Mouse (Mus musculus) brain, embryonic 14.5 days (tissue): ENCODE results near the gene Ipo11. TPM values are rescaled to one million over a fixed set of nuclear protein-coding genes. Genes with fewer than 3 reads are reported as not detected.

Experiments used
- DNase-seq: peaks from one replicate; pipeline ENCODE4 v3.0.0-alpha.2; 2011; ENCODE audit warnings: low read depth
- CTCF ChIP-seq: fragments of 200-500 bp; IDR thresholded peaks from 2 replicates; pipeline ENCODE4 v1.5.1; 2012; ENCODE audit warnings: inconsistent platforms, mild to moderate bottlenecking, moderate library complexity, borderline replicate concordance; ENCODE audit not compliant: insufficient read depth, insufficient read length; ENCODE audit errors: extremely low read depth
- POLR2A ChIP-seq: fragments of 200-500 bp; IDR thresholded peaks from 2 replicates; pipeline ENCODE4 v1.6.1; 2012; ENCODE audit warnings: mild to moderate bottlenecking, inconsistent platforms, borderline replicate concordance; ENCODE audit not compliant: poor library complexity, insufficient read depth, insufficient read length, severe bottlenecking; ENCODE audit errors: extremely low read depth
- polyA plus RNA-seq: library from polyadenylated mRNA; depleted of rRNA; stranded (reverse); fragments of >200 nt; gene quantifications from 2 replicates; pipeline ENCODE4 v1.2.3, GENCODE M21; 2012

The Ipo11 gene
- polyA plus RNA-seq, 1 experiment = 39.7 TPM

DNA sequence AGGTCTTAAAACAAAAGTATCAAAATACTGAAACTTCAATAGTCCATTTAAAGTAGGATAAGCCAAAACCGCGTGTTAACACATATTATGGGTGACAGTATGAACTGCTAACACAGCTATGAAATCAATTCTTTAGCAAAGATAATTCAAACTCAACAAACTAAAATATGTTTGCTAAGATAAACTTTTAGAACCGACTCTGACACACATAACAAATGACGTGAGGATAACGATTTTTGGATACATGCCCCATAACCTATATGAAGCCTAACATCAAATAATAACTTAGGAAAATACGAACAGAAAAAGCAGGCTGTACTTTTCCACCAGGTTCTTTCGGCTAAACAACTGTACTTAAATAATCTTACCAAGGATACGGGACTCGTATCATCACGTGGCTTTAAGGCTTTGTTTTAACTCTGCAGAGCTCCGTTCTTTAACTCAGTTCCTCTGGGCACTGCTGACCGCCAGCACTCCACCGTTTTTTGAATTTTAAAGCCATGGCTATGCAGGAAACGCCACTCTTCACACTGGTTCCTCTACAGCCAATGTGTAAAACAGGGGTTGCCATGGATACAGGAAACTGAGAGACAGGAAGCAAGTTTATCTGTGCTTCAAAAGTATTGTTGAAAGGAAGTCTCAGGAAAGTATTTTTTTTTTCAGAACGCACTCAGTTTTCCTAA, 100.8 kb downstream of the Ipo11 start:
- TF ChIP-seq CTCF = no peak
- peak; percentile 60 for DNase-seq

DNA sequence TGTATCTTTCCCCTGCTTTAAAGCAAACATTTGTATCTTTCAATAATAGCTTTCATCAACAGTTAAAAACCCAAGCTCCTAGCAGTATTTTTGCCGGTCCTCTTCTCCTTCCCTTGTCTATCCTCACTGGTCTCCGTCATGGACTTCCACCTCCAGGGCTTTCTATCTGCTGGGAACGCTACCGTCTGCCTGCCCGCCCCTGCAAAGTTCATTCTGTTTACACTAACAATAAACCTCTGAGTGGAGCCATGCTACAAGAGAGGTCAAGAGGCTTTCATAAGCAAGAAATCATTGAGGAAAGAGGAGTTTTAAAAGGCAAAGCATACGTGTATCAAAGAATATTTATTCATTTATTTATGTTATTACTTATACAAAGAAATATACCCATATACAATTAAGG, 106.7 kb downstream of the Ipo11 start:
- TF ChIP-seq CTCF (no peak), POLR2A (no peak)
- no peak for DNase-seq

DNA sequence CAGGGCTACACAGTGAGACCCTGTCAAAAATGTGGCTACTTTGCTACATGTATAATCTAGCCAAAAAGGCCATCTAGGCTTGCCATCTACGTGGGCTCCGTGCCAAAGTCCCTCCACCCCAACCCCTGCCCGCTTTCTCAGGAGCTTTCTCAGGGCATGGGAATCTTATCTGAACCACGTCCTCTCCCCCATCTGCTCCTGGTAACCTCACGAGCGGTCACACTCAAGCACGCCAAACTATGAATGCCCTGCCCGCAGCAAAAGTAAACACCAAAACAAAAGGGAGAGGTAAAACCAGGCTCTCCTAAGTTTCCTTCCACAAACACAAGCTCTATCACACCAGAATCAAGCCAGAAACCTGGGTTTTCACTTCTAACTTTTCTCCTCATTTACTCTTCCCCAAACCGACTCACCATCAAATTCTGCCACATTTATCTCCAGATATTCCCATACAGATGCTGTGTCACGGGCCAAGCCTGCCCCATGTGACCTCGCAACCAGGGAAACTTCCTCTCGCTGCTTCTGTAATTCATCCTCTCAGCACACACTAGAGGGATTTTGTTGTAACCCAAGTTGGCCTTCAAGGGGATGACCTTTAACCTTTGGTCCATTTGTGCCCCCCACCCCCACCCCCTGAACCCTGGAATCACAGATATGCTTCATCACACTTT, 107.3 kb downstream of the Ipo11 start:
- no peak for DNase-seq
- TF ChIP-seq CTCF (no peak), POLR2A (no peak)

DNA sequence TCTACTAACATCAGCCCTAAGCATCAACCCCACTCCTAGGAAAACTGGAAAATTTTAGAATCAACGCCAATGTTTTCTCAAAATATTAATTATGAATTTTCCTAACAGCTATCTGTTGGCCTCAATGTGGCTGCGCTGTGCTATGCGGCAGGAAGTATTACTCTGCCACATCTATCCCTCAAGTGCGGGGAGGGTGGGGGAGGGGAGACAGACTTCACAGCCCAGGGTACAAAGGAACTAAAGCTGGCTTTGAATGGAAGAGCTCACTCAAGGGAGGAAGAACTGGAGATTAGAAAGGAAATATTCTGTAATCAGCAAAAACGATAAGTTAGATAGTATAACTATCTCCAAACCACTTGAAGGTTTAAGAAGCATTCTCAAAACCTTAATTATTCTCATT, 111.1 kb downstream of the Ipo11 start:
- TF ChIP-seq CTCF (no peak), POLR2A (no peak)
- peak; percentile 27 for DNase-seq

DNA sequence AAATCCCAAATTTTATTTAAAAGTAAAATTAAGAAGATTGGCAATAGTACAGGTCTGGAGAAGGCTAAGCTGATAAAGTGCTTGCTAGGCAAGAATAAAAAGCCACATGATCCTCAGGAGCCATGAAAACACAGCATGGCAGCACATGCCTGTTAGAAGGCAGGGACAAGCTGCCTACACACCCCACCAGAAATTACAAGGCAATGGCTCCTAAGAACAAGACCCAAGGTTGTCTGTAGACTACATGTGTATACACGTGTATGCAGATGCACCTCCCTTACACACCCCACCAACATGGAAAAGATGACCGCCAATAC, 112.9 kb downstream of the Ipo11 start:
- TF ChIP-seq CTCF (no peak), POLR2A (no peak)
- no peak for DNase-seq

DNA sequence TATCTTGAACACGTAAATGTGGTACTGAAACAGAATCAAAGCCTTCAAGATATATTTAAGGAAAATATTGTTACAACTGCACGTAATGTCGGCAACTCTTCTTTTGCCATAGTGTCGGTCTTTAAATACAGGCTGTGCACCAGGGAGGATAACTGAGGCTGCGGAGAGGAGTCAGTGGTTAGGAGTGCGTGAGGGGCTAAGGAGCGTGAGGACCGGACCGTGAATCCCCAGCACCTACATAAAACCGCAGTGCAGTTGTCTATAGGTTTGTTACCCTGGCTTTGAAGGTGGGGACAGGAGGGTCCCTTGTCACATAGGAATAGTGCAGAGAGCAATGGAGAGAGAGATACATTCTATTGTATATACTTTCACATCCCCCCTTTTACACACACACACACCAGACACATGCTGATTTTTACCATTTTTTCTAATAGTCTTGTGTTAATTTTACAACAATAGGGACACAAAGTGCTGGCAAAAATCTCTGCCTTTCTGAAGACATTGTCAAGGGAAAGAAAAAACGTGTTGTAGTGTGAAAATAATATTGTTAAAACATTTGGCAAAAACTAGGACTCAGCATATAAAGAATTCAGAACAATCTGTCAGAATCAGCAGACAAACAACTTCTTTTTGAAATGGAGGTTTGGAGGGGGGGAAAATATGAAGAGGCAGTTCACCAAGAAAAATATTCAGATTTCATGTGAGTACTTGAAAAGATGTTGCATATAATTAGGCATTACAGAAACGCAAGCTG, 113.5 kb downstream of the Ipo11 start:
- TF ChIP-seq CTCF (no peak), POLR2A (no peak)
- no peak for DNase-seq

DNA sequence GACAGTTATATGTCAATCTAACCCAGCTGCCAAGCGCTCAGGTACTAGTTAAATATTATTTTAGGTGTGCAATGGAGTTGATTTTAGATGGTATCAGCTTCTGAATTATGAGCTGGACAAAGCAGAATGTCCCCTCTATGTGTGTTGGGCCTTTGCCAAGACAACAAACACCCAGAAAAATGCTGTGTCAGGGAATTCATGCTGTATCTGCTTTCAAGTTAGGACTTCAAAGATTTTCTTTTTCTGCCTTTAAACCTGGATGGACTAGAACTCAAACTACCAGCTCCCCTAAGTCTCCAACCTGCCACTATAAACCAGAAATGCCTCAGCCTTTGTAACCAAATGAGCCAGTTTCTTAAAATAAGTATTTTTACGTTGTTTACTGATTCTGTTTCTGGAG, 116.6 kb downstream of the Ipo11 start:
- DNase-seq = no peak
- TF ChIP-seq CTCF (no peak), POLR2A (no peak)

DNA sequence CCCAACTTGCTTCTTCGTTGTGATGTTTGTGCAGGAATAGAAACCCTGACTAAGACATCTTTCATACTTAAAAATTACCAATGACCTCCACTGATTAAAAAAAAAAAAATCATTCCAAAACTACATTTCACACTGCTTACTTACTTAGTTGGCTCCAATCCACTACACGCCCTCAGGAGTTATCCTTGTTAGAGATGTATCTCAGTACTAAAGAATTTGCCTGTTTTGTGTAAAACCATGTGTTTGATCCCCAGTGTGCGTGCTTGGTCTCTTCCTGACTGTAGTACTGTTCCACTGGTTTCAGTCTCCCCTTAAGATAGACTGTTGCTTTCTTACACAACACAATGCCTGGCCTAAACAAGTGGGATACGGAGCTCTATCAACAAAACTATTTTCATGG, 117.0 kb downstream of the Ipo11 start:
- no peak for DNase-seq

DNA sequence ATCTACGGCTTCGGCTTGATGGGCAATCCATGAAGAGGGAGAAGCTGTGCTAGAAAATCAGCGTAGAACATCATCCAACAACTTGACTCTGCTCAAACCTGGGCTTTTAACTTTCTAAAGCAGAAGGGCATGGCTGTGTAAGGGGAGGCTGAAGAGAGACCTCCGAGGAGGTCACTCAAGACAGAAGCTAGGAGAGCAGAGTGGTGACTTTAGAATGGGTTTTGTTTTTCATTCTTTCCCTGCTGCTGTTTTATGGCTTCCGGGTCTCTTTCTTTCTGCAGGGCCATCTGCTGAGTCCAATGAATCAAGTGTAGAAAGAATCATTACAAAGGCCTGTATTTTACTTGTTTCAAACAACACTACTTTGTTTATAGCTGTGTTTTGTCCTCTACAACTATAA, 119.7 kb downstream of the Ipo11 start:
- TF ChIP-seq POLR2A = no peak
- no peak for TF ChIP-seq CTCF
- no peak for DNase-seq

More for the DNA sequence above, 117.0 kb downstream of the Ipo11 start:
- TF ChIP-seq CTCF (no peak), POLR2A (no peak)

DNA sequence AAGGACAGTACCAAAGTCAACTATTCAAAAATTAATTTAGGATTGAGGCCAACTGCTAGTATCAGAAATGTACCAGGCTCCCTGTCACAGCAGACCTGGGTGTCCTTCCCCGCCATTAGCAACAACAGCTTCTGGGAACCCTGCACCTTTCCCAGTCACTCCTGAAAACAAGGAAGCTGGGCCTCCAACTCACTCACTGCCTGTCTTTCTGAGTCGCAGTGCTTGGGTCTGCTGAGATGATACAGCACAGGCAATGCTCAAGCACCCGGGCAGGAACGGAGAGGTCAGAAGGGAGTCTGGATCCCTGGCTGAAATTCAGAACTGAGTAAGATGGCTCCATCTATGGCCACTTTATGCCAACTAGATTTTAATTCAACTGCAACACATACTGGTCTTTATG, 123.2 kb downstream of the Ipo11 start:
- TF ChIP-seq CTCF (no peak), POLR2A (no peak)
- no peak for DNase-seq

DNA sequence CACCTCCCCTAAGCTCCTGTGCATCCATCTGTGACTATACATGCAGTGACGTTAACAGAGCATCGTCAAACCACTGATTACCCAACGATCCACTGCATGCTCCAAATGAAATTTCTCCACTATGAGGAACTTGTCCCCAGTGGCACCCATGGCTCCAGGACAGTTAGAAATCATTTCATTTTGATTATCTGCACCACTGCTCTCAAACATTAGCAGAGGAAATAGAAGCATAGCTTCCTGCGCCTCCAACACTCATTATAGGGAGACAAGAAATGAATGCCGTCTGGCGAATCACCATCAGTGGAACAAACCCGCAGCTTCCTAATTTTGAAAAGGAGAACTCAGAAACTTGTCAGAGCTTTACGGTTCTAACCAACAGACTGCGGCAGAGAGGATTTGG, 123.7 kb downstream of the Ipo11 start:
- TF ChIP-seq POLR2A (no peak), CTCF (no peak)
- no peak for DNase-seq

DNA sequence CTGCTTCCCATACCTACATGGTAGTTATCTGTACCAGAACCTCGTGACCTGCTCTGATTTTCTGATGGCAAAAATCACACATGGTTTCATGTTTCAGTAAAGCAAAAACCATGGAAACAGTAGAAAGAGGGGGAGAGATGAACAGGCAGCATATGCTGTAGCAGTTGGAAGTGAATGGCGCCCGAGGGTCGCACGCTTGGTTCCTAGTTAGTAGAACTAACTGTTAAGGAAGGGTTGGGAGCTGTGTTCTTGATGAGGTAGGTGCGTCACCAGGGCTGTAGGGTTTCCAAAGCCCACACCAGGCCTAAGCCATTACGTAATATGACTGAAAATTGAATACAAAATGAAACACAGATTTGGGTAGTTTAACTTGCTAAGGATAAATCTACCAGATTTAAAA, 126.6 kb downstream of the Ipo11 start:
- TF ChIP-seq CTCF (no peak), POLR2A (no peak)
- no peak for DNase-seq
